Mouse (Mus musculus) kidney, adult 8-10 months (tissue): Measurements from ENCODE around the gene Lrrc10b.

Experiments used
- DNase-seq, 2 experiments: peaks; one replicate each; pipeline ENCODE4 v3.0.0; 2022

The Lrrc10b gene

GRCm38 (mm10) chr19:10437521-10437920, 19.8 kb downstream of the Lrrc10b start:
- DNase-seq = peak; percentile 18 to 61

- no peak for DNase-seq
These were observed 20.5 kb downstream of the Lrrc10b start for GRCm38 (mm10) chr19:10436726-10437125.

- DNase-seq = peak; percentile 61 to 78
These were observed 21.4 kb downstream of the Lrrc10b start for GRCm38 (mm10) chr19:10435908-10436307.

- DNase-seq = no peak
These were observed 22.3 kb downstream of the Lrrc10b start for GRCm38 (mm10) chr19:10434927-10435326.

DNA sequence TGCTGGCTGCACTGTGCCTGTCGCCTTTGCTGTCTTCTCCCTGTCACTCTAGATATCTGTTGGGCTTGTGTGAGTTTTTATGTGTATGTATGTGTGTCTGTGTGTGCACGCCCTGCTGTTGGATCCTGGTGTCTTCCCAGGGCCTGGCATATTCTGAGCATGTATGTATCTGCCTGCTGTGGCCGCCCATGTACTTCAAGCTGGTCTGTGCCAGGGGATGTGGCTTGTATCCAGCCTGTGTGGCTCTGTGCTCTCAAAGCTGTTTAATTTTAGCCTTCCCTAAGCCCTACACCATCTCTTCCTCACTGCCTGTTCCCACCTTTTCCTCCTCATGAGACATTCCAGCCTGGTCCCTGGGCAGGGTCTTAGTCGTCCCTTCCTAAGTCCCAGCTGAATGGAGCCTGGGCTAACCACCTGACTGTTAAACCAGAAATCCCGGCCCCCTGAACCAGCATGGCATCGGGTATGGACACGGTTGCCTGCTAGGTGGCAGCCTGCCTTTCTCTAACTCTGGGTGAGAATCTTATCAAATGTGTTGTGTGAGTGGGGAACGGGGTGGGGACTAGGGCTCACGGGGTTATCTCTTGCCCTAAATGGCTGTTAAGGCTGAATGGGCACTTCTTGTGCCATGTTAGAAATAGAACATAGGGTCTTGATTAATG, 23.3 kb downstream of the Lrrc10b start:
- no peak for DNase-seq

GRCm38 (mm10) chr19:10433225-10433624, 24.0 kb downstream of the Lrrc10b start:
- no peak for DNase-seq

- no peak for DNase-seq
These were observed 25.4 kb downstream of the Lrrc10b start for GRCm38 (mm10) chr19:10431841-10432240.

- DNase-seq = no peak
These were observed 25.9 kb downstream of the Lrrc10b start for GRCm38 (mm10) chr19:10431410-10431809.

DNA sequence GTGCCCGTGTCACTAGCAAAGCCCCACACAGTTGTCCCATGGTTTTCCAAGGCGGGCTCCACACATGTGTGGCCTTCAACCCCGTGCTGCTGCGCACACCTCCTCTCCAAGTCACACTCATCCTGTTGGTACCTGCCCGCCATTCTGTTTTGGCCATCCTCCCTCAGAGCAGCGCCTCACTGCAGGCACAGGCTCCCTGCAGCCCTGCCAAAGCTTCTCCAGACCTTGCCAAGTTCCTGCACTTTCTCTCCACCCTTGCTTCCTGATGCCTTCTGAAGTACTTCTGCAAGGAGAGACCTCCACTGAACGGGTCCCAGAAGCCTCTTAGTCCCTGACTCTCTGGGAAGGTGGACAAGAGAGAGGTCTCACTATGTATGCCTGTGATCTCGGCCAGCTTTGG, 27.9 kb downstream of the Lrrc10b start:
- no peak for DNase-seq

DNA sequence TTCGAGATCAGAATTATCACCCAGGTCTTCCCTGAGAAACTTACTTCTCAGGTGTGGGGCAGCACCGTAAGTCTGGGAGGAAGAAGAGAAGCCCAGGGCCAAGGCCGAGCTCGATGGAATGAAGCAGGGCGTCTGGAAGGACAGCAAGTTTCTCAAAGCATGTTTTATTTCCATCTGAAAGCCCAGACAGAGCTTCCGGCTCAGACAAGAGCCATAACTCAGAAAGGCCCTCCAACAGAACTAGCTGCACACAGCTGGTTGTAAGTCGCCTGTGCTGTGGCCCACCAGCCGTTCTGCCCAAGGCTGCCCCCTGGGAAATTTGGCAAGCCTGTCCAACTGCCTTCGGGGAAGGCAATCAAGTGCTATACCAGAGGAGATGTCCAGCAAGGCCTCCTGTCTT, 29.8 kb downstream of the Lrrc10b start:
- DNase-seq = no peak

GRCm38 (mm10) chr19:10426793-10427192, 30.5 kb downstream of the Lrrc10b start:
- DNase-seq = no peak

DNA sequence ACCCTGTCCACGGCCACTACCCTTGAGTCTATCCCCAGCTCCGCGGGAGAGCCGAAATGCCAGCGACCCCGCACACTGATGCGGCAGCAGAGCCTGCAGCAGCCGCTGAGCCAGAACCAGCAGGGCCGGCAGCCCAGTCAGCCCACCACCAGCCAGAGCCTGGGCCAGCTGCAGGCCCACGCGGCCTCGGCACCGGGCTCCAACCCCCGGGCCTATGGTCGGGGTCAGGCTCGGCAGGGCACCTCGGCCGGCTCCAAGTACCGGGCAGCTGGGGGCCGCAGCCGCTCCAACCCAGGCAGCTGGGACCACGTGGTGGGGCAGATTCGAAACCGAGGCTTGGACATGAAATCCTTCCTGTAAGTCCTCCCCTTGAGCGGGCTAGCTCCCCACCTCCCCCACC, 31.0 kb downstream of the Lrrc10b start:
- no peak for DNase-seq

- no peak for DNase-seq
These were observed 31.6 kb downstream of the Lrrc10b start for GRCm38 (mm10) chr19:10425484-10426270.

- DNase-seq = no peak
These were observed 32.5 kb downstream of the Lrrc10b start for GRCm38 (mm10) chr19:10424751-10425150.

GRCm38 (mm10) chr19:10421986-10422976, 35.0 kb downstream of the Lrrc10b start:
- DNase-seq = no peak

DNA sequence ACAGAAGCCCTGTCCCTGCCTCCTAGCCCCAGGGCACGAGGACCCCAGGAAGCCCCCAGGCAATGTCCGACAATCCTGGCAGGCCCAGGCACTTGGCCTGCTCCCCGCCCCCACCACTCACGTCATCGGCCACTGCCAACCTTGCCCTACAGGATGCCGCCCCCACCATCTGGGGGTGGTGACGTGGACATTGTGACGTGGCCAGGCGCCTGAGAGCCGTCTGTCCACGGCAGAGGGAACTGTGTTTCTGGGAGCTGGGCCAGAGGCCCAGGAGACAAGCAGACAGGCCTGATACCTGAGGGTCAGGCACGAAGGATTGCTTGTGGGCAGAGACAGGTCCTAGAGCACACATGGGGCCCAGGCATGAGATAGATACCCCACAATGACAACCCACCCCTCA, 39.8 kb downstream of the Lrrc10b start:
- DNase-seq = peak; percentile 27 to 32

- DNase-seq = peak; percentile 46 to 65
These were observed 40.4 kb downstream of the Lrrc10b start for GRCm38 (mm10) chr19:10416889-10417288.

- DNase-seq = no peak
These were observed 41.8 kb downstream of the Lrrc10b start for GRCm38 (mm10) chr19:10415508-10415907.

- peak in 1 of 2 experiments; percentile 48 for DNase-seq
These were observed 43.5 kb downstream of the Lrrc10b start for GRCm38 (mm10) chr19:10413701-10414242.
